Mouse (Mus musculus): Measurements from ENCODE around the gene Pax3. TPM values are rescaled to one million over a fixed set of nuclear protein-coding genes. Genes with fewer than 3 reads are reported as not detected.

The Pax3 gene
- polyA plus RNA-seq, 1 experiment from 2014 or later: 42.8 TPM

DNA sequence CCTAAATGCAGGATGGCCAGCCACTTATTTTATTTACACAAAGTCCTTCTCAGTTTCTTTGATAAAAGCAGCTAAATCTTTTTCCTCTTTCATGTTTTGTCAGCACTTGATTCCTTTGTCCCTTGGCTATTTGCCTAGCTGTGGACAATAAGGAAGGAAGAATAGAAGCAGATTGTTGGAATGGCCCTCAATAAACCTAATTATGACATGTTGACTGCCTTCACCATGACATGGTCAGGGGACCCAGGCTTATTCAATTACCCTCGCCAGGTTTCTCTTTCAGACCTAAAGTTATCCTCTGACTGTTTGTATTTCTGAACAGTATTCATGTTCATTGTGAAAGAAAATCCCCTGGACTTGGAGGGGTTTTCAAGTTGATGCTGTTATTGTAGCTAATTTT is 25.3 kb downstream of the Pax3 start:
- 22% methylated on average over 1 of the region's 1 CpGs for WGBS
- ATAC-seq (ENCODE audit: insufficient read depth, low FRiP score, low TSS enrichment): no peak
- Histone ChIP-seq H3K36me3 (ENCODE audit: control insufficient read depth, insufficient read depth, low read length) (no peaks in the 10 kb centered on the region), H3K27ac (ENCODE audit: low read depth, low read length) (no peak overlapping the region), H3K27me3 (ENCODE audit: control insufficient read depth, insufficient read depth, low read length) (peaks cover 40% of the 10 kb centered on the region), H3K9ac (ENCODE audit: low read length) (no peak overlapping the region), H3K9me3 (ENCODE audit: control insufficient read depth, low read length) (no peaks in the 10 kb centered on the region), H3K4me1 (ENCODE audit: control insufficient read depth, insufficient read depth, low read length) (peaks cover 26% of the 10 kb centered on the region), H3K4me3 (ENCODE audit: low read depth, low read length) (no peak overlapping the region), H3K4me2 (ENCODE audit: low read depth) (peak overlapping the region; percentile 7; the same call in 1 of the 2 replicates)
- DNase-seq (ENCODE audit: low spot score): no peak

DNA sequence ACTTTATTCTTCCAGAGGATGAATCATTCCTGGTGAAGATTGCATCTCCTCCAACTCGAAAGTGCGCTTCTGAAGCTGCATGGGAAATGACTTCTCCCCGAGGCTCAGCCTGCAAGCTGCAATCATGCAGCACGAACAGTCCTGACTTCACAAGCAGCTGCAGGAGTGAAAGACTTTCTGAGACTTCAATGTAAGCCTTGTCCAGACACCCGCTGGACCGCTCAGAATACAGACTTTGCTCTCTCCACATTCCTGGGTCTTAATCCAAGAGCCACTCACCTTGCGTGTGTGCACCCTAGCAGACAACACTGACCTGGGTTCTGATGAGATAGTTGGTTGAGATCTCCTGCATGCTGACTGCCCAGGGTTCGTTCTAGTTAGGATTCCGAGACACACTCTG is 26.2 kb downstream of the Pax3 start:
- DNase-seq (ENCODE audit: low spot score) (no peak), ATAC-seq (ENCODE audit: insufficient read depth, low FRiP score, low TSS enrichment) (no peak)
- Histone ChIP-seq H3K9ac (ENCODE audit: low read length) (no peak overlapping the region), H3K27ac (ENCODE audit: low read depth, low read length) (peak overlapping the region; percentile 28; the same call in 1 of the 2 replicates), H3K4me2 (ENCODE audit: low read depth) (no peak overlapping the region), H3K27me3 (ENCODE audit: control insufficient read depth, insufficient read depth, low read length) (peaks cover 38% of the 10 kb centered on the region), H3K4me1 (ENCODE audit: control insufficient read depth, insufficient read depth, low read length) (peaks cover 30% of the 10 kb centered on the region), H3K4me3 (ENCODE audit: low read depth, low read length) (no peak overlapping the region), H3K36me3 (ENCODE audit: control insufficient read depth, insufficient read depth, low read length) (no peaks in the 10 kb centered on the region), H3K9me3 (ENCODE audit: control insufficient read depth, low read length) (no peaks in the 10 kb centered on the region)
- WGBS: 29% methylated on average over 9 of the region's 9 CpGs

DNA sequence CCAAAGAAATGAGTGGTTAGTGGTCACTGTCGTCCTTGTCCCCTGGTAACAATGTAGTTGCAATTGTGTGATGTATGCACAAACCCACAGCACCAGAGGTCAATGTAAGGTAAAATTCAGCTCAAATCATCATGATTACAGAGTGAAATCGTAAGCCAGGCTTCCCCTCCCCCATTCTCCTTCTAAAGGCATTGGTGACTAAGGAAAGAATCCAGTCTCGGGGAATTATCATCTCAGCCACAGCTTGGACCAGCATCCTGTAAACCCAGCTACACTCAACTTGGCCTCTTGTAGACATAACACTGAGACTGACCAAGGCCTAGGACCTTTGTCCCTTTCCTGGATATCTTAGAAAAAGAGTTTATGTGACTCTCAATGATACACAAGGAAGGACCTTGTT is 28.1 kb downstream of the Pax3 start:
- Histone ChIP-seq H3K27me3 (ENCODE audit: control insufficient read depth, insufficient read depth, low read length) (peaks cover 45% of the 10 kb centered on the region), H3K9me3 (ENCODE audit: control insufficient read depth, low read length) (no peaks in the 10 kb centered on the region), H3K36me3 (ENCODE audit: control insufficient read depth, insufficient read depth, low read length) (no peaks in the 10 kb centered on the region), H3K9ac (ENCODE audit: low read length) (no peak overlapping the region), H3K4me1 (ENCODE audit: control insufficient read depth, insufficient read depth, low read length) (peaks cover 34% of the 10 kb centered on the region), H3K4me2 (ENCODE audit: low read depth) (no peak overlapping the region), H3K4me3 (ENCODE audit: low read depth, low read length) (no peak overlapping the region), H3K27ac (ENCODE audit: low read depth, low read length) (no peak overlapping the region)
- DNase-seq (ENCODE audit: low spot score) (no peak), ATAC-seq (ENCODE audit: insufficient read depth, low FRiP score, low TSS enrichment) (no peak)
- 40% methylated on average over 3 of the region's 3 CpGs for WGBS

DNA sequence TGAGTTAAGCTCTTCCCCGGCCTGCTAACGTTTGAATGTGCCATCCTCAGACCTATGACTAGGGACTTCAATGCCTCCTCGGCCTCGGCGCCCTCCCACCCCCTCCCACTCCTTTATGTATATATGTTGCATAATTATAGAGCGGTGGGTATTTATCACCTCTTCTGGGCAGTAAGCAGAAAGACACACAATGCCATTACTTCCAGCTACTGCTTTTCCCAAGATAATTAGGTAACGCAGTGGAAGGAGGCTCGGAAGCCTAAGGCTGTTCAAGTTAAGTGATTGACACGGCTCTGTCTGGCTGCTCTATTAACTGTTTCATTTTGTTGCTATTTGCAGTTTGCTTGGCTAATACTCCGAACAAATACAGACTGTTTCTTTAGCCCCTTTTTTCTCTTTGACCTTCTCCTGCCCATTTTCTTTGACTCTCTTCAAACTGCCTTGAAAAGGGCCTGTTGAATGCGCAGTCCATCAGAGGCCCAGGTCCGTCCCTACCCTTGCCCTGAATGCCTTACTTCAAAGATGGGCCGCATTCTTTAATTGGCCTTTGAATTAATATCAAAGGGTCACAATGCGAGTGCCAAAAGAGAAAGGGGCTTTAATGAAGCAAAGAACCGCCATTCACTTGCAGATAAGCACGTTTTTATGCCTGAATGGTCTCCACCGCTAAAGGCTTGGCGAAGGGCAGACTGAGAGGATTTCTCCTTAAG is 29.2 kb downstream of the Pax3 start:
- peaks cover 34% of the 10 kb centered on the region for H3K4me1 ChIP-seq (ENCODE audit: control insufficient read depth, insufficient read depth, low read length)
- no peak overlapping the region for H3K4me2 ChIP-seq (ENCODE audit: low read depth)
- ATAC-seq (ENCODE audit: insufficient read depth, low FRiP score, low TSS enrichment) (peak; percentile 82), DNase-seq (ENCODE audit: low spot score) (peak; percentile 67)
- peaks cover 47% of the 10 kb centered on the region for H3K27me3 ChIP-seq (ENCODE audit: control insufficient read depth, insufficient read depth, low read length)
- H3K9me3 ChIP-seq (ENCODE audit: control insufficient read depth, low read length): no peaks in the 10 kb centered on the region
- no peak overlapping the region for H3K4me3 ChIP-seq (ENCODE audit: low read depth, low read length)
- H3K27ac ChIP-seq (ENCODE audit: low read depth, low read length): no peak overlapping the region
- H3K36me3 ChIP-seq (ENCODE audit: control insufficient read depth, insufficient read depth, low read length): no peaks in the 10 kb centered on the region
- no peak overlapping the region for H3K9ac ChIP-seq (ENCODE audit: low read length)
- WGBS: 20% methylated on average over 18 of the region's 18 CpGs

DNA sequence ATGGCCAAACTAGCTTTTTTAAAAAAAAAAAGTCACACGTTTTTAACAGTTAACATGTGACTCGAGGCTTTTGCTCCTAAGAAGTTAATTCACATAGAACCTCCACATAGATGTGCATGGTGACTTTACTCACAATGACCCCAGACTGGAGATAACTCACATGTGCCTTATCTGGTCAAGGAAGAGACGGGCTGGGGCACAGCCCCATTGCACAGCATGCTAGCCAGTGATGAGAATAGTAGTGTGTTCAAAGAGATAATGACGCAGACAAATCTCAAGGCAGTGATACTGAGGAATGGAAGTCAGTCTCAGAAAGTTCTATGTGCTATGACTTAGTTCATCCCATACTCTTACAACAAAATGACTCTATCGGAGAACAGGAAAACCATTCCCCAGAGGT is 35.2 kb downstream of the Pax3 start:
- no peak for DNase-seq (ENCODE audit: low spot score)
- Histone ChIP-seq H3K4me2 (ENCODE audit: low read depth) (no peak overlapping the region), H3K27me3 (ENCODE audit: control insufficient read depth, insufficient read depth, low read length) (peaks cover 28% of the 10 kb centered on the region), H3K36me3 (ENCODE audit: control insufficient read depth, insufficient read depth, low read length) (no peaks in the 10 kb centered on the region), H3K27ac (ENCODE audit: low read depth, low read length) (no peak overlapping the region), H3K4me1 (ENCODE audit: control insufficient read depth, insufficient read depth, low read length) (peaks cover 19% of the 10 kb centered on the region), H3K4me3 (ENCODE audit: low read depth, low read length) (no peak overlapping the region), H3K9ac (ENCODE audit: low read length) (no peak overlapping the region), H3K9me3 (ENCODE audit: control insufficient read depth, low read length) (no peaks in the 10 kb centered on the region)
- WGBS: 79% methylated on average over 5 of the region's 5 CpGs
- ATAC-seq (ENCODE audit: insufficient read depth, low FRiP score, low TSS enrichment): no peak

DNA sequence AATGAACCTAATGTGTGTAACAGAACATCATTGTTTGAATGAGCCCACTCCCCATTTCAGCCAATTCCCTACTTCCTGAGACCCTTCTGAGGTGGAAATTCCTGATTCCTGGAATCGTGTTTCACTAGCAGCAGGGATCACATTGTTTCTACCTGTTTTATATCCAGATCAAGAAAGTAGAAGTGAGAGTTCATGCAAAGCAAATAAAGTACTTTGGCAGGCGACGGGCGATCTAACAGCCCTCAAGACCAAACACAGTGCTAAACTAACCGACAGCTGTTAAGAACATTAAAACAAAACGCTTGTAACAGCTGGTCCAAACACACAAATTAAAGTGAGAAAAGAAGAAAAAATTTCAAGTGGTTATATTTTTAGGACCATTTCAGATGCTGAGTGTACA is 39.0 kb downstream of the Pax3 start:
- 35% methylated on average over 6 of the region's 6 CpGs for WGBS
- no peaks in the 10 kb centered on the region for H3K9me3 ChIP-seq (ENCODE audit: control insufficient read depth, low read length)

DNA sequence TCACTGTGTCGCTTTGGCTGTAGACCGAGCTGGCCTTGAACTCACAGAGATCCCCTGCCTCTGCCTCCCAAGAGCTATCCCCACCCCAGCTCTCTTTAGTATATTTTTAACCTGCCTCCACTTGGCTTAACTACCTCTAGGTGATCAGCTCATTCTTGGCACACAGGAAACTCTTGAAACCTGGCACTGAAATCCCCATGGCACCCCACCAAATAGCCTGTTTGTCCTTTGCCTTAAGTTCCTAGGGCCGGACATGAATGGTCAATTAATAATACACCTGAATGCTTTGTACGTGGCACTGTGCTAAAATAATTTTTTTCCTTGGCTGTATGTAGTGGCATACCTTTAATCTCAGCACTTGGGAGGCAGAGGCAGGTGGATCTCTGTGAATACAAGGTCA is 41.1 kb downstream of the Pax3 start:
- no peak overlapping the region for H3K4me3 ChIP-seq (ENCODE audit: low read depth, low read length)
- DNase-seq (ENCODE audit: low spot score) (no peak), ATAC-seq (ENCODE audit: insufficient read depth, low FRiP score, low TSS enrichment) (no peak)
- H3K36me3 ChIP-seq (ENCODE audit: control insufficient read depth, insufficient read depth, low read length): no peaks in the 10 kb centered on the region
- H3K4me1 ChIP-seq (ENCODE audit: control insufficient read depth, insufficient read depth, low read length): peaks cover 9% of the 10 kb centered on the region; the same call in 1 of the 2 replicates
- no peak overlapping the region for H3K27ac ChIP-seq (ENCODE audit: low read depth, low read length)
- H3K27me3 ChIP-seq (ENCODE audit: control insufficient read depth, insufficient read depth, low read length): peaks cover 12% of the 10 kb centered on the region; the same call in 1 of the 2 replicates
- H3K9ac ChIP-seq (ENCODE audit: low read length): no peak overlapping the region
- no peaks in the 10 kb centered on the region for H3K9me3 ChIP-seq (ENCODE audit: control insufficient read depth, low read length)
- no peak overlapping the region for H3K4me2 ChIP-seq (ENCODE audit: low read depth)
- WGBS: 85% methylated on average over 4 of the region's 4 CpGs

More for the DNA sequence above, 39.0 kb downstream of the Pax3 start:
- ATAC-seq (ENCODE audit: insufficient read depth, low FRiP score, low TSS enrichment) (no peak), DNase-seq (ENCODE audit: low spot score) (no peak)
- Histone ChIP-seq H3K4me2 (ENCODE audit: low read depth) (no peak overlapping the region), H3K36me3 (ENCODE audit: control insufficient read depth, insufficient read depth, low read length) (no peaks in the 10 kb centered on the region), H3K27ac (ENCODE audit: low read depth, low read length) (no peak overlapping the region), H3K4me3 (ENCODE audit: low read depth, low read length) (no peak overlapping the region), H3K4me1 (ENCODE audit: control insufficient read depth, insufficient read depth, low read length) (peaks cover 12% of the 10 kb centered on the region; the same call in 1 of the 2 replicates), H3K9ac (ENCODE audit: low read length) (no peak overlapping the region), H3K27me3 (ENCODE audit: control insufficient read depth, insufficient read depth, low read length) (peaks cover 12% of the 10 kb centered on the region; the same call in 1 of the 2 replicates)

DNA sequence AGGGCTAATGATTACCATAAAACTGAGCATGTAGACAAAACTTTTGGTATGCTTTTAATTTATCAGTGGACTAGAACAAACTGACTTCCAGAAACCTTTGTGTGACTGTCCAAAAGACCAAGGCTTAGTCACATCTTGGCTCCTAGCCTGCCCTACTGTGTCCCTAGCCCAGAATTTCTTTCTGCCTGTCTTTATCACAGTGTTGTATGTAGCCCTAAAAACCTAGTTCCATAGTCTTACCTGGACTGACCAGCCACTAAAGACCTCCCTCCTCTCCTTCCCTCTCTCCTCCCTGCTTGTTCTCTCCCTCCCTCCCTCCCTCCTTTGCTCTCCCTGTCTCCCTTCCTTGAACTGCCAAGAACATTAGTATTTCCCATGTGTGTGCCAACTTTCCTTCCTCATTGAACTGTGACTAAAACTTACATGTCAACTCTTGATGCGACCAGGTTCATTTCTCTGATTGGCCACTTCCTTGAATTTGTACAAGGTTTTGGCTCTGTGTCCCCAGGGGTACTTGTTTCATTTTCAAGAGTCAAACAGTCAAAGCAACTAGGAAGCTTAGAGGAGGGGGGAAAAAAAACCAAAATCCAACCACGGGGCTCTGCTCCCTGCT is 48.8 kb downstream of the Pax3 start:
- Histone ChIP-seq H3K9ac (ENCODE audit: low read length) (no peak overlapping the region), H3K27ac (ENCODE audit: low read depth, low read length) (no peak overlapping the region), H3K4me3 (ENCODE audit: low read depth, low read length) (no peak overlapping the region), H3K4me2 (ENCODE audit: low read depth) (no peak overlapping the region), H3K36me3 (ENCODE audit: control insufficient read depth, insufficient read depth, low read length) (no peaks in the 10 kb centered on the region), H3K4me1 (ENCODE audit: control insufficient read depth, insufficient read depth, low read length) (peaks cover 7% of the 10 kb centered on the region), H3K27me3 (ENCODE audit: control insufficient read depth, insufficient read depth, low read length) (peaks cover 37% of the 10 kb centered on the region), H3K9me3 (ENCODE audit: control insufficient read depth, low read length) (no peaks in the 10 kb centered on the region)
- DNase-seq (ENCODE audit: low spot score): no peak
- 67% methylated on average over 2 of the region's 2 CpGs for WGBS
- ATAC-seq (ENCODE audit: insufficient read depth, low FRiP score, low TSS enrichment): no peak

DNA sequence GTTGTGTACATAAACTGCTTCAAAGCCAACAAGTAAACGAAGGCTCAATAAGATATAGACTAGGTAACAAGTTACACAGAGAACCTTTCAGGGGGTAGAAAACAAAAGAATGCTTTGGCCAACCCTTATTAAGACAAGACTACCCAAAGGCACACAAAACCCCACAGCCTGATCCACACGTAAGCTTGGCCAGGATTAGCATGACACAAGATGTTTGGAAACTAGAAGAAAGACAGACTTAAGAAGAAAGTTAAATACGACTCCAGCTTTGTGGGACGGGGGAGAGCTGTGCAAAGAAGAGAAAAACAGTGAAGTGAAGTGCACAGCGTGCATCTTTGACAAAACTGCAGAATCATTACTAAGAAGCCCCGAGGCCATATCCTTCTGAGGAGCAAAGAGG is 53.5 kb downstream of the Pax3 start:
- DNase-seq (ENCODE audit: low spot score) (no peak), ATAC-seq (ENCODE audit: insufficient read depth, low FRiP score, low TSS enrichment) (no peak)
- peaks cover 63% of the 10 kb centered on the region for H3K27me3 ChIP-seq (ENCODE audit: control insufficient read depth, insufficient read depth, low read length)
- H3K4me3 ChIP-seq (ENCODE audit: low read depth, low read length): no peak overlapping the region
- H3K9ac ChIP-seq (ENCODE audit: low read length): no peak overlapping the region
- 32% methylated on average over 6 of the region's 6 CpGs for WGBS
- peaks cover 15% of the 10 kb centered on the region for H3K4me1 ChIP-seq (ENCODE audit: control insufficient read depth, insufficient read depth, low read length)
- H3K4me2 ChIP-seq (ENCODE audit: low read depth): no peak overlapping the region
- no peak overlapping the region for H3K27ac ChIP-seq (ENCODE audit: low read depth, low read length)
- no peaks in the 10 kb centered on the region for H3K9me3 ChIP-seq (ENCODE audit: control insufficient read depth, low read length)
- no peaks in the 10 kb centered on the region for H3K36me3 ChIP-seq (ENCODE audit: control insufficient read depth, insufficient read depth, low read length)
